Mouse (Mus musculus) liver, adult 2 months (tissue): ENCODE measurements around the gene Mansc4. TPM values are rescaled to one million over a fixed set of nuclear protein-coding genes. Genes with fewer than 3 reads are reported as not detected.

Experiments
- DNase-seq: peaks from one replicate; pipeline ENCODE4 v3.0.0-alpha.2; 2011; ENCODE audit warnings: low read depth, low spot score; ENCODE audit errors: extremely low read depth
- H3K27ac ChIP-seq: fragments of 200-500 bp; replicated peaks from 2 replicates; pipeline ENCODE4 v1.5.1; 2012; ENCODE audit warnings: low read depth, mild to moderate bottlenecking, control low read depth, inconsistent platforms, low read length; ENCODE audit not compliant: insufficient read depth
- H3K27me3 ChIP-seq: fragments of 200-500 bp; 2 replicates; pipeline ENCODE4 v1.6.1; 2012; ENCODE audit warnings: mild to moderate bottlenecking, moderate library complexity, low read length, inconsistent platforms; ENCODE audit not compliant: control insufficient read depth, insufficient read depth
- H3K36me3 ChIP-seq: fragments of 200-500 bp; 2 replicates; pipeline ENCODE4 v1.6.1; 2012; ENCODE audit warnings: low read length, inconsistent platforms; ENCODE audit not compliant: control insufficient read depth, insufficient read depth
- H3K4me1 ChIP-seq: fragments of 200-500 bp; 2 replicates; pipeline ENCODE4 v1.6.1; 2011; ENCODE audit warnings: low read length; ENCODE audit not compliant: control insufficient read depth, insufficient read depth
- H3K4me3 ChIP-seq: fragments of 200-500 bp; 2 replicates; pipeline ENCODE4 v1.5.1; 2011; ENCODE audit warnings: low read depth, mild to moderate bottlenecking, control low read depth, low read length, moderate library complexity; ENCODE audit not compliant: insufficient read depth
- H3K79me2 ChIP-seq: fragments of 200-500 bp; 2 replicates; pipeline ENCODE4 v1.6.1; 2012; ENCODE audit warnings: inconsistent platforms, mild to moderate bottlenecking, low read length, moderate library complexity; ENCODE audit not compliant: control insufficient read depth, insufficient read depth
- H3K9ac ChIP-seq: fragments of 200-500 bp; 2 replicates; pipeline ENCODE4 v1.6.1; 2012; ENCODE audit warnings: low read depth, mild to moderate bottlenecking, control low read depth, inconsistent platforms, low read length
- CTCF ChIP-seq: fragments of 200-500 bp; IDR thresholded peaks from 2 replicates; pipeline ENCODE4 v1.5.1; 2011; ENCODE audit warnings: low read depth, low read length, control low read depth
- POLR2A ChIP-seq: fragments of 200-500 bp; IDR thresholded peaks from 2 replicates; pipeline ENCODE4 v1.6.1; 2011; ENCODE audit warnings: low read length, control low read depth; ENCODE audit not compliant: insufficient read depth; ENCODE audit errors: extremely low read depth
- WGBS: fragments of 180-500 bp; shearing (Covaris S2); methylation state at CpG from one replicate; pipeline ENCODE4 v1.1.7; 2018; 5-methylcytosine and 5-hydroxymethylcytosine counted together
- polyA plus RNA-seq: library from polyadenylated mRNA; depleted of rRNA; stranded (reverse); fragments of >200 nt; gene quantifications from 2 replicates; pipeline ENCODE4 v1.2.3, GENCODE M21; 2012
- total RNA-seq: library from RNA; depleted of rRNA; stranded (reverse); fragments of >200 nt; gene quantifications from 2 replicates; pipeline ENCODE4 v1.2.3, GENCODE M21; 2014

Gene Mansc4
- total and polyA plus RNA-seq, 2 experiments: 0.17 to 0.92 TPM

DNA sequence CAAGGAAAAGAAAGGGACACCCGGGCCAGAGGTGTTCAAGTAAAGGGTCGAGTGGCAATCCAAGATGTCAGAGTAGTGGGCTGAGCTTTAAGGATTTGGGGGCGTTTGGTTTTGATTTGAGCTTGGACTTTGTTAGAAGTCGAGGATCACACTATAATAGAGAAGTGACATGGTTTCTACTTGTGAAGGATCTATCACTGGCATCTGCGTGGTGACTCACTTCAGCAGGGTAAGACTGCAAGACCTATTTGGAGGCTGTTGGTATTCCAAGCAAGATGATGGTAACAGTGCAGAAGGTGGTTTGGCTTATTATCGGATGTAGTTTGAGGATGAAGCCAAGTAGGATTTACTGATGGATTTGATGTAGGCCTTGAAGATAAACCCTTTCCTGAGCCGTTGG, 43.2 kb downstream of the Mansc4 start:
- Histone ChIP-seq H3K79me2 (no peaks in the 10 kb centered on the region; the same call in 1 of the 2 replicates), H3K9ac (no peak overlapping the region), H3K4me3 (no peak overlapping the region; the same call in none of the 2 replicates), H3K4me1 (peaks cover 2% of the 10 kb centered on the region), H3K27ac (no peak overlapping the region), H3K27me3 (no peaks in the 10 kb centered on the region), H3K36me3 (peaks cover 13% of the 10 kb centered on the region; the same call in 1 of the 2 replicates)
- DNase-seq: no peak
- WGBS: 47% methylated on average over 7 of the region's 7 CpGs
- no peak for TF ChIP-seq CTCF
- TF ChIP-seq POLR2A: no peak

- Histone ChIP-seq H3K9ac (peak within 1 kb of the TSS; percentile 97), H3K4me3 (peak within 1 kb of the TSS; percentile 96), H3K27me3 (no peaks in the 10 kb centered on the region), H3K36me3 (peaks cover 5% of the 10 kb centered on the region; the same call in 1 of the 2 replicates), H3K79me2 (no peaks in the 10 kb centered on the region; the same call in 1 of the 2 replicates), H3K4me1 (peaks cover 2% of the 10 kb centered on the region), H3K27ac (peak within 1 kb of the TSS; percentile 81)
- DNase-seq: peak; percentile 77
- 3% methylated on average over 66 of the region's 66 CpGs for WGBS
- peak; percentile 88 for TF ChIP-seq POLR2A
- TF ChIP-seq CTCF: no peak
Observed at GRCm38 (mm10) chr6:147042291-147043290, 44.2 kb downstream of the Mansc4 start, which contains the start of gene Mrps35. Gene Mrps35 (plus strand): TSS chr6:147042764.

- Histone ChIP-seq H3K4me3 (no peak within 1 kb of the TSS), H3K79me2 (no peaks in the 10 kb centered on the region), H3K9ac (no peak within 1 kb of the TSS), H3K27me3 (no peaks in the 10 kb centered on the region), H3K4me1 (no peaks in the 10 kb centered on the region), H3K27ac (no peak within 1 kb of the TSS), H3K36me3 (peaks cover 33% of the 10 kb centered on the region)
- 79% methylated on average over 13 of the region's 13 CpGs for WGBS
- no peak for TF ChIP-seq POLR2A
- DNase-seq: no peak
Observed at GRCm38 (mm10) chr6:147032303-147032925, 54.4 kb downstream of the Mansc4 start, which contains the start of gene Rep15. Gene Rep15 (plus strand): TSS chr6:147032584.

- WGBS: 91% methylated on average over 15 of the region's 15 CpGs
- Histone ChIP-seq H3K9ac (no peak overlapping the region), H3K36me3 (peaks cover 51% of the 10 kb centered on the region), H3K4me3 (no peak overlapping the region), H3K79me2 (no peaks in the 10 kb centered on the region), H3K4me1 (no peaks in the 10 kb centered on the region), H3K27ac (no peak overlapping the region), H3K27me3 (no peaks in the 10 kb centered on the region)
- DNase-seq: no peak
- TF ChIP-seq CTCF (no peak), POLR2A (no peak)
Observed at GRCm38 (mm10) chr6:147030096-147030885, 56.5 kb downstream of the Mansc4 start.

GRCm38 (mm10) chr6:147029591-147029990, 57.2 kb downstream of the Mansc4 start:
- WGBS: 96% methylated on average over 9 of the region's 9 CpGs
- H3K36me3 ChIP-seq: peaks cover 54% of the 10 kb centered on the region
- H3K4me3 ChIP-seq: no peak overlapping the region
- no peaks in the 10 kb centered on the region for H3K27me3 ChIP-seq
- TF ChIP-seq POLR2A (no peak), CTCF (no peak)
- no peak overlapping the region for H3K9ac ChIP-seq
- no peaks in the 10 kb centered on the region for H3K79me2 ChIP-seq
- DNase-seq: no peak
- no peak overlapping the region for H3K27ac ChIP-seq
- H3K4me1 ChIP-seq: no peaks in the 10 kb centered on the region
